Mouse (Mus musculus): ENCODE data around the gene Limch1. TPM values are rescaled to one million over a fixed set of nuclear protein-coding genes. Genes with fewer than 3 reads are reported as not detected.

The Limch1 gene
- total RNA-seq, 2 experiments from 2014 or later = 97.7 to 103 TPM

GRCm38 (mm10) chr5:67011043-67011870, 265.6 kb downstream of the Limch1 start:
- peak; percentile 60 to 64 for DNase-seq
- intact Hi-C loops (cut with DNase I) = no loop called here

DNA sequence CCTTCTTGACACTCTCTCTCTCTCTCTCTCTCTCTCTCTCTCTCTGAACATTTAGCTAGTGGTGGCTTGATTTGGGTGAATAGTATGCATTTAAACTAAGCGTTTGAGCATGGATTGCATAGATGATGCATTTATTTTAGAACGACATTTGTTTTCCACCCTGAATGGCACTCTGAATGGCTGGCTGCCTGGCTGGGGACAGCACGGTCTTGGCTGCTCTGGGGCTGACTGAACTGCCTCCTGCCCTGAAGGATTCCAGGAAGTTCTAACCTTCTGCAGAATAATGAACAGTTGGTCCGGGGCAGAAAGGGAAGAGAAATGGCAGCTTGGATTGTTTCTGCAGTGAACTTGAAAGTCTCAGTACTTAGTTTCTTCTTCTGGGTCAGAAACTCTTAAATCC, 266.4 kb downstream of the Limch1 start:
- intact Hi-C loops (cut with DNase I) = no loop called here
- no peak for DNase-seq

DNA sequence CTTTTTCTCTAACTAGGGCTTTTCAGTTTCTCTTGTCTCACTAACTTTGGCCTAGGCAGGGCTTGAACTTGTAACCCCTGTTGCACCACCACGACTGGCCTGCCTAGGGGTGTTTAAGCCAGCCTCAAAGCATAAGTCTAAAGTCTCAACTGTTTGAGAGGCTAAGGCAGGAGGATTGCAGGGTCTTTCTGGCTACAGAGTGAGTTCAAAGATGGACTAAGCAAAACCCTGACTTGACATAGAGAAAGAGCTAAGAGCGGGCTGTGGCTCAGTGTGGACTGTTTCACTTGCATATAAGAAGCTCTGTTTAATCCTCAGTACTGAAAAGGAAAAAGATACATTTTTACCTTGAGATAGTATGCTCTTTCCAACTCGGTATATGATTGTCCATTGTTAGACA, 268.3 kb downstream of the Limch1 start:
- intact Hi-C loops (cut with DNase I) = no loop called here

DNA sequence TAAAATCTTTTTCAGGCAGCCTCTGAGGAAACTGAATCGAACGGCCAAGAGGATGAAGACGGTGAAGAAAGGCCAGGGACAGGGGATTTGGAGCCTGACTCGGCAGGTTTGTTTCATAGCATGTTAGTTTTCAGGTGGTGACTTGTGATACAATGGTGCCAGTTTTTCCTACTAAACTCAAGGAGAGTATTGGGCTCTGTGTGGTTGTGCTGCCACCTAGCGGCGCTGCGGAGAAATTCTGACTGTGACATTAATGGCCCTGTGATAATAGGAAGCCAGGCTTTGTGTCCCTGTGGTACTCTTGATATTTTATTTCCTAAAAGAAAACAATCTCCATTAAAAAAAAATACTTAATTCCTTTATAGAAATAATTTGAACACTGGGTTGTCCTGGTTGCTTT, 270.8 kb downstream of the Limch1 start:
- peak; percentile 55 to 69 for DNase-seq
- intact Hi-C loops (cut with DNase I) = loop anchor here (2.0 kb wide), 1 partner anchor 320 kb away; no protein-coding TSS in a partner anchor

More for the DNA sequence above, 268.3 kb downstream of the Limch1 start:
- no peak for DNase-seq

- DNase-seq = no peak
- intact Hi-C loops (cut with DNase I) = no loop called here
Observed at GRCm38 (mm10) chr5:67024459-67025050, 278.9 kb downstream of the Limch1 start.

DNA sequence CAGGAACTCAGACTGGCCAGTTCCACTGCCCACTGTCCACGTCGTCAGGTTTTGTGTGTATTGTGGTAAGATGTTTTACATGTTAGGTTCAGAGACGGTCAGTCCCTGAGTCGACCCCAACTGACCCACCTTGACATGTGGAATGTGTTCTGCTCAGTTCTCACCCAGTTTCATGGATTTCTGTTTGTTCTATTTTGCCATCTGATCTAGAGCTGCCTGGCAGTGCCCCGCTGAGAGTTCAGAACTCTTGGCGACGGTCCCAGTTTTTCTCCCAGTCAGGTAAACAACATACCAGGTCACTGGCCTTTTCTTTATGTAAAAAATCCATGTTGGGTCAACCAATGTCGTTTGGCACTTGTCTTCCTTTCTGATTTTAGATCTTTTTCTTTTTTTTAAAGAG, 279.5 kb downstream of the Limch1 start:
- DNase-seq = no peak
- intact Hi-C loops (cut with DNase I) = no loop called here

DNA sequence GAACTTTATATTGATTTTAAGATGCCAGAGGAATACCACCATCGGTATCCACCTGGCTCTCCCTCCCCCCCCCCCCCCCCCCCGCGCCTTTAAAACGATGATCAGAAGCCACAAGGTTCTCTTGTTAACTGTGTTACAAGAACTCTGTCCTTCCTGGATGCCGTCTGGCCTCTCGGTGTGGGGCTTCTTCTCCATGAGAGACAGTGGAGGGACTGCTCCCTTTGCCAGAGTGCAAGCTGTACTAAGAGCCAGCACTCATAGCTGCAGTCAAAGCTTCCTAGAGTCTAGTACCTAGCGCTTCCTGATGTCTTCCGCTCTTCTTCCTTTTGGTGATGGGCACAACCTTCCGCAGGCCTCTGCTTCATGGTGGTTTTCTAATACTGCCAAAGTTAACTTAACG, 280.0 kb downstream of the Limch1 start:
- no peak for DNase-seq
- intact Hi-C loops (cut with DNase I) = no loop called here

- intact Hi-C loops (cut with DNase I) = no loop called here
- DNase-seq = no peak
Observed at GRCm38 (mm10) chr5:67028786-67029185, 283.2 kb downstream of the Limch1 start.

GRCm38 (mm10) chr5:67029946-67030345, 284.3 kb downstream of the Limch1 start:
- DNase-seq = no peak
- intact Hi-C loops (cut with DNase I) = no loop called here

- intact Hi-C loops (cut with DNase I) = no loop called here
- DNase-seq = no peak
Observed at GRCm38 (mm10) chr5:67032601-67033000, 287.0 kb downstream of the Limch1 start.

DNA sequence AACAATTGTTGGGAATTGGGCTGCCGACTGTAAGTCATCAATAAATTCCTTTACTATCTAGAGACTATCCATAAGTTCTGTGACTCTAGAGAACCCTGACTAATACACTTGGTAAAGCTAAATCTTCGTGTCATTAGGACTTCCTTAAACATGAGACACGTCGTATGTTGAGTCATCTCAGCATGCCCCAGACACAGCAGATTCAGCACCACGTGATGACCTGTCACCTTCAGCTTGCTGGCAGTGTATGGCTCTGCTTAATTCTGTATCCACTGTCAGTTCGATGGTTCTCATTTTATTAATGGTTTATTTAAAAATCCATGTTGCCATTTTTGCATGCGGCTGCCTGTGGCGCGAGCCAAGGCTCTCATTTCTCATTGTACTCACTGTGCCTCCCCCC, 298.3 kb downstream of the Limch1 start:
- DNase-seq = no peak
- intact Hi-C loops (cut with DNase I) = no loop called here

GRCm38 (mm10) chr5:67048003-67048402, 302.4 kb downstream of the Limch1 start:
- no peak for DNase-seq
- intact Hi-C loops (cut with DNase I) = loop anchor here (5.0 kb wide), 1 partner anchor 184 kb away; no protein-coding TSS in a partner anchor

DNA sequence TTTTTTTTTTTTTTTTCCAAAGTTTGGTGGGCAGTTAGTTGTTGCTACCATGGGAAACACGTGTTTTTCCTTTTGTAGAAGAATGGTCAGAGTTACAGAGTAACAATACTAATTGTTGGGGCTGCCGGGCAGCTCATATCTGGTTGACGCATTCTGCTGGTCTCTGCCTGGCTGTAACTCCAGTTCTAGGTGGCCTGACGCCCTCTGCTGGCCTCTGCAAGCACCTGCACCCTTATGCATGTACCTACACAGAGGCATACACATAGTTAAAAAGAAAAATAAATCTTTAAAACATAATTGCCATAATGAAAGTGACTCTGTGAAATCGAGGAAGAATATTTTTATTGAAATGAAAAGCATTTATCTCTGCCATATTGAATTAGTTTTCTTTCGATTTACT, 312.2 kb downstream of the Limch1 start:
- no peak for DNase-seq
- intact Hi-C loops (cut with DNase I) = no loop called here

- no peak for DNase-seq
- intact Hi-C loops (cut with DNase I) = no loop called here
Observed at GRCm38 (mm10) chr5:67060519-67060918, 314.9 kb downstream of the Limch1 start.

DNA sequence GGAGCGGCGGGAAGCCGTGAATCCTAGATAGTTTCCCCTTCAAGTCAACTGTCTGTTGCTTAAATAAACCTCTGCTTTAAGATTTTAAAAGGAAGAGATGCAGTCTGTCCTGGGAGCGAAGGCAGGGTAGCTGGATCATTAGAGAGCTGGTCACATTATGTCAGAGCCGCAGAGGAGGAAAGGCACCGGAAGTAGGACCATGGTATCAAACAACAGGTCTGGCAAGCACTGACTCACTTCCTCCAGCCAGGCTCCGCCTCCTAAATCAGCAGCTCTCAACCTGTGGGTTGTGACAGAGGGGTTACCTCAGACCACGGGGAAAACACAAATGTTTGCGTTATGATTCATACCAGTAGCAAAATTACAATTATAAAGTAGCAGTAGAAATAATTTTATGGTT, 318.0 kb downstream of the Limch1 start:
- intact Hi-C loops (cut with DNase I) = no loop called here
- DNase-seq = no peak

DNA sequence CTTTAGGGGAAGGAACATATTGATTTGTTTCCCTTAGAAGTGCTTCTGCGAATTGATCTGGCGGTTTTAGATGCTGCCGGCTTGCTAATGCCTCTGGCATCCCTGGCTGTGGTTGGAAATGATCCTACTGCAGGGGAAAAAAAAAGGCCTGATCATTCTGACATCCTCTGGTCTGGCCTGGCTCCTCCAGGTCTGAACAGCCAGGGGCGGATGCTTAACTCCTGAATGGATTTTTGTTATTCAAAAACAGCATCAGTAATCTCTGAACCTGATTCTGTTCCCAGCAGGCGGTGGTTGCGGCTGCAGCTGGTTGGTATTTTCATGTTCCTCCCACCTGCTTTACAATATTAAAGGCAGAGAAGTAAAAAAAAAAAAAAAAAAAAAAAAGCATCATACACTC, 337.5 kb downstream of the Limch1 start:
- no peak for DNase-seq
- intact Hi-C loops (cut with DNase I) = no loop called here

DNA sequence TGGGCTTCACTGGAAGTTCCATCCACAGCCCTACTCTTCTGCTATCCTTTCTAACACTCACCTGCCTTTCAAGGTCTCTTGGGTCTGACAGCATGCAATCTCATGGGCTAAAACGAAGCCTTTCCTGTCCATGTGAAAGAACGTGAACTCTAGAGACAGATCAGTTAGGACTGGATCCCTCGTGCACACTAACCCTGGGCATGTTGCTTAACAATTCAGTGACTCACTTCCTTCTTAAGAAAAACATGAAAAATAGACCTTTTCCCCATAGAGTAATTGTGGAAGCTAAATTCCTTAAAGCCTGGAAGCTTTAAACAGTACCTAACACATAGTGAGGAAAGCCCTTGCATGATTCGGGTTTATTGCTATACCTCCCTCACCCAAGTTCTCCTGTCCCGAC, 345.2 kb downstream of the Limch1 start:
- intact Hi-C loops (cut with DNase I) = loop anchor here (10.0 kb wide), 1 partner anchor 514 kb away; the partner anchor contains the start of gene Shisa3
- no peak for DNase-seq

- no peak for DNase-seq
- intact Hi-C loops (cut with DNase I) = loop anchor here (10.0 kb wide), 1 partner anchor 513 kb away; the partner anchor contains the start of gene Shisa3
Observed at GRCm38 (mm10) chr5:67091766-67092165, 346.1 kb downstream of the Limch1 start.

- intact Hi-C loops (cut with DNase I) = loop anchor here (10.0 kb wide), 1 partner anchor 511 kb away; the partner anchor contains the start of gene Shisa3
- DNase-seq = no peak
Observed at GRCm38 (mm10) chr5:67093991-67094390, 348.4 kb downstream of the Limch1 start.

- intact Hi-C loops (cut with DNase I) = loop anchor here (10.0 kb wide), 1 partner anchor 510 kb away; the partner anchor contains the start of gene Shisa3
- no peak for DNase-seq
Observed at GRCm38 (mm10) chr5:67095153-67095552, 349.5 kb downstream of the Limch1 start.

GRCm38 (mm10) chr5:67095651-67096377, 350.2 kb downstream of the Limch1 start:
- no peak for DNase-seq
- intact Hi-C loops (cut with DNase I) = loop anchor here (10.0 kb wide), 1 partner anchor 509 kb away; the partner anchor contains the start of gene Shisa3
